Comparison of ENCODE assay signal across 8 mouse cellular contexts in the genomic region with DNA sequence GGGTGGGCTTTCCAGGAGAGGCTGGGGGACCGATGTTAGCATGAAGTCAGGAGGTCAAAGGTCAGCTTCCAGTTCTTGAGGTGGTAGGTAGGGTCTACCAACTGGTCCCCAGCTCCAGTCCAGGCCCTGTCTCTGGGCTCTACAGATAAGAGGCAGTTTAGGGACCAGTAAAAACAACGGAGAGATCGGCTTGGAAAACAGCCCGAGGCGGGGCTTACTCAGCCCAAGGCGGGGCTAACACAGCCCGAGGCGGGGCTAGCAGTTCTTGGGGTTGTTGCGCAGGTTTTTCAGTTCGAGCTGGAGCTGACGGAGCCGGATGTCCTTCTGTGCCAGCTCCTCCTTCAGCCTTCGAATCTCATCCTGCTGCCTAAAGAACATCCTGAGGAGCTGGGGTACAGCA.
DNase-seq lines count a peak whose midpoint lies in the region; ATAC-seq and TF ChIP-seq lines count a peak whose summit lies in the region.

No protein-coding gene starts in this region.

- ATAC-seq in erythroid progenitor cell, adult 5-6 weeks (replicated peaks; ENCODE audit: low FRiP score, poor library complexity, severe bottlenecking): peak; percentile 77
- peak; percentile 75 for ATAC-seq in heart, embryonic 16.5 days (replicated peaks; ENCODE audit: extremely low read depth, insufficient read depth, low FRiP score)
- ATAC-seq in kidney, postnatal 0 days (replicated peaks; ENCODE audit: low FRiP score, low read depth): peak; percentile 77
- ATAC-seq in neural tube, embryonic 13.5 days (ENCODE audit: low read depth): peak; percentile 33; the same call in 1 of the 2 replicates

- H3K4me3 ChIP-seq in E14TG2a.4 (replicated peaks; ENCODE audit: low read length): peak overlapping the region; percentile 72
- H3K4me3 ChIP-seq in bone marrow, adult 2 months (replicated peaks; ENCODE audit: control insufficient read depth, low read depth, low read length): peak overlapping the region; percentile 59
- H3K4me3 ChIP-seq in heart, embryonic 16.5 days (ENCODE audit: low read length): peak overlapping the region; percentile 33
- H3K4me3 ChIP-seq in kidney, postnatal 0 days (replicated peaks; ENCODE audit: low read depth, low read length): peak overlapping the region; percentile 10; the same call in 1 of the 2 replicates
- no peak overlapping the region for H3K4me3 ChIP-seq in neural tube, embryonic 13.5 days

- 0 out of 2 replicates have a peak, but pooled peaks have one; percentile 35 for TF ChIP-seq POLR2A in bone marrow, adult 2 months (IDR thresholded peaks at IDR 0.05; ENCODE audit: borderline replicate concordance, control insufficient read depth, low read depth, low read length)

- H3K4me2 ChIP-seq in heart, embryonic 16.5 days (ENCODE audit: low read depth, low read length): peak overlapping the region; percentile 48
- H3K4me2 ChIP-seq in kidney, postnatal 0 days (ENCODE audit: low read length): peak overlapping the region; percentile 46
- peak overlapping the region; percentile 18 for H3K4me2 ChIP-seq in neural tube, embryonic 13.5 days

- peak overlapping the region; percentile 58 for H3K9ac ChIP-seq in heart, embryonic 16.5 days (ENCODE audit: low read length)
- H3K9ac ChIP-seq in kidney, postnatal 0 days (ENCODE audit: low read depth, low read length): 0 out of 2 replicates have a peak overlapping the region, but pooled peaks have one; percentile 36
- H3K9ac ChIP-seq in neural tube, embryonic 13.5 days: peak overlapping the region; percentile 50

- TF ChIP-seq CTCF in E14TG2a.4 (conservative IDR thresholded peaks at IDR 0.05; ENCODE audit: low read length): no peak
- no peak for TF ChIP-seq CTCF in bone marrow, adult 2 months (IDR thresholded peaks at IDR 0.05; ENCODE audit: control insufficient read depth, insufficient read depth, low read length)
- TF ChIP-seq CTCF in kidney, postnatal 0 days (IDR thresholded peaks at IDR 0.05; ENCODE audit: low read depth): no peak

- H3K36me3 ChIP-seq in E14TG2a.4 (ENCODE audit: insufficient read depth, low read length): 0 out of 2 replicates have a peak, but pooled peaks cover 3% of the 10 kb centered on the region
- H3K36me3 ChIP-seq in heart, embryonic 16.5 days (ENCODE audit: control insufficient read depth, insufficient read depth): no peaks in the 10 kb centered on the region
- 0 out of 2 replicates have a peak, but pooled peaks cover 2% of the 10 kb centered on the region for H3K36me3 ChIP-seq in kidney, postnatal 0 days (ENCODE audit: insufficient read depth, low read length)
- H3K36me3 ChIP-seq in neural tube, embryonic 13.5 days: peaks cover 55% of the 10 kb centered on the region

- H3K27me3 ChIP-seq in E14TG2a.4 (ENCODE audit: insufficient read depth, low read length): no peaks in the 10 kb centered on the region
- H3K27me3 ChIP-seq in heart, embryonic 16.5 days (ENCODE audit: control insufficient read depth, insufficient read depth, low read length): no peaks in the 10 kb centered on the region
- H3K27me3 ChIP-seq in kidney, postnatal 0 days (ENCODE audit: insufficient read depth, low read length): no peaks in the 10 kb centered on the region
- no peaks in the 10 kb centered on the region for H3K27me3 ChIP-seq in neural tube, embryonic 13.5 days

- H3K4me1 ChIP-seq in E14TG2a.4 (replicated peaks; ENCODE audit: low read depth, low read length): peaks cover 42% of the 10 kb centered on the region
- H3K4me1 ChIP-seq in bone marrow, adult 2 months (ENCODE audit: control insufficient read depth, insufficient read depth, low read length): no peaks in the 10 kb centered on the region; the same call in 1 of the 2 replicates
- peaks cover 13% of the 10 kb centered on the region for H3K4me1 ChIP-seq in heart, embryonic 16.5 days (ENCODE audit: control insufficient read depth, insufficient read depth, low read length)
- no peaks in the 10 kb centered on the region; the same call in 1 of the 2 replicates for H3K4me1 ChIP-seq in kidney, postnatal 0 days (replicated peaks; ENCODE audit: insufficient read depth, low read length)
- H3K4me1 ChIP-seq in neural tube, embryonic 13.5 days (replicated peaks): peaks cover 23% of the 10 kb centered on the region

- under 1% methylated on average over 13 of the region's 13 CpGs for WGBS in bone marrow, adult 2 months
- 11% methylated on average over 13 of the region's 13 CpGs for WGBS in heart, embryonic 16.5 days
- 3% methylated on average over 13 of the region's 13 CpGs for WGBS in kidney, postnatal 0 days
- 5% methylated on average over 13 of the region's 13 CpGs for WGBS in neural tube, embryonic 13.5 days

- peak; percentile 89 for DNase-seq in kidney, postnatal 0 days (ENCODE audit: low spot score)
- DNase-seq in lung, adult 18-20 months: peak; percentile 92 to 93
- peak; percentile 78 for DNase-seq in thymus, postnatal 0 days (ENCODE audit: low spot score)

- peaks cover 3% of the 10 kb centered on the region; the same call in 1 of the 2 replicates for H3K9me3 ChIP-seq in E14TG2a.4 (ENCODE audit: low read length)
- peaks cover 3% of the 10 kb centered on the region for H3K9me3 ChIP-seq in heart, embryonic 16.5 days (replicated peaks; ENCODE audit: control insufficient read depth, low read length)
- H3K9me3 ChIP-seq in kidney, postnatal 0 days (replicated peaks; ENCODE audit: low read length): no peaks in the 10 kb centered on the region
- H3K9me3 ChIP-seq in neural tube, embryonic 13.5 days: 0 out of 2 replicates have a peak, but pooled peaks cover 4% of the 10 kb centered on the region

- peak overlapping the region; percentile 33; the same call in 1 of the 2 replicates for H3K27ac ChIP-seq in bone marrow, adult 2 months (ENCODE audit: control insufficient read depth, insufficient read depth, low read depth, low read length, poor library complexity)
- peak overlapping the region; percentile 78 for H3K27ac ChIP-seq in heart, embryonic 16.5 days (ENCODE audit: low read length)
- peak overlapping the region; percentile 63; the same call in 1 of the 2 replicates for H3K27ac ChIP-seq in kidney, postnatal 0 days
- H3K27ac ChIP-seq in neural tube, embryonic 13.5 days (replicated peaks): no peak overlapping the region
